Mouse (Mus musculus) spleen, postnatal 4 days (tissue): ENCODE measurements at regions not wholly inside any gene's neighbourhood (a gene's known extent, or its start where the extent isn't known, plus 50 kb on each side); places are given as distances from the start of the nearest gene placed in this dataset.

Experiments used
- DNase-seq, 2 experiments: peaks; one replicate each; pipeline ENCODE4 v3.0.0; 2022; ENCODE audit warnings: low spot score in 2 of 2

DNA sequence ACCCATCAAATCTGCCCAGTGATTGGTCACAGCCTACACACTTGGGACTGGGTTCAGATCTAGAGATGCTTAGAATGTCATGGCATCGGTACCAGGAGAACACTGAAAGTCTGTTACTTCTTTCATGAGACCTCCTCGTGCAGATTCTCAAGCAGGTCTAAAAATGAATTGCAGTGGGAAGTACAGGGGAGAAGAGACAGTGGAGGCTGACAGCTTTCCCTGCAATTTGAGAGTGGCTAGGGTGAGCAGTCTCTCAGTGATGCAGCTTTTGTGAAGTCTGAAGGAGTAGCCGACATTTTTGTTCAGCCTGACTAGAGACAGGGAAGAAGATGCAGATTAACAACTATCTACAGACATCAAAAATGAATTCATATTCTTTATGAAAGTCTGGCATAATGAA, 112.5 kb downstream of the Fam198b start:
- no peak for DNase-seq

DNA sequence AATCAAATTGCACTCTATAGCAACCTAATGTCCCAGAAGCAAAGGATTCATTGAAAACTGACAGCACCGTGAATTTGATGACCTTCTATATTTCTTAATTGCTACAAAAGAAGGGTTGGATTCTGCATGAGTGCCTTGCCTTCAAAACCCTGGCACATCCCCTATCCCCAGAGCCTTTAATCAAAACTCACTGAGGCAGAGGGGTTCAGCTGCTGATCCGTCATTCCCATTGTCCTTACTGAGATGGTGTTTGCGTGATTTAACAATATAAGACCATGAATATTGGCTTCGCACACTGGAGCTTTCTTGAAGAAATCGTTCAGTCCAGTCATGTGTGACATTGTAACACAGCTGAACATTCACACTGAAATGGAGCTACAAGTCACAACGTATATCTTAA, 118.0 kb downstream of the Fam198b start:
- DNase-seq, result no peak

DNA sequence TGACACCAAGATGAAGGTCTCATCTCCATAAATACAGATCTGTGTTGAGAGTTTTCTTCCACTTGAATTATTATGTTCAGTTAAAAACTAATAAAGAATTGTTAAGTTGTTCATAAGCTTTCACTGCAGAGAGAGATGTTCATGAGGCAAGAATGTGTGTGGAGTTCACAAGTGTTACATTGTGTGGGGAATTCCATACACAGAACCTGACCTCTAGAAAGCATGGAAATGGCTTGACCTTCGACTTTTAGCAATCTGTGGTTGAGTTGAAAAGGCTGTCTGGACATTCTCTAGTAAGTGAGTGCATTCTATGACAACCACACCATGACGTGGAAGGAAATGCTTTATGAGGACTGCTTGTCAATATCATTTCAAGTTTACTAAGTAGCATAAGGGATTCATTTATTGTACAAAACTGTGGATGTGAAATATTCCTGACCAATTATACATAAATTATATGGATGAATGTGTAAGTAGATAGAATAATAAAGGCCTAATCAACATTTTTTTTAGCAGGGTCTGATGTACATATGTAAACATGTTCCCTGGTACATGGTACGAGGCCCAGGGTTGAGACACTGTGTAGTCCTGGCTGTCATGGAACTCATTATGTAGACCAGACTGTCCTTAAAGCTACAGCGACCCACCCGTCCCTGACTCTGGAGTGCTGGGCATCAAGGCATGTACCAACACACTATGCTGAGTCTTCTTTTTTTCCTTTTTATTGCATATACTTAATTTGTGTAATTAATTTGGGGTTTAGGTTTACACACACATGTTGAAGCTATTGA, 119.2 kb downstream of the Fam198b start:
- DNase-seq, result no peak

DNA sequence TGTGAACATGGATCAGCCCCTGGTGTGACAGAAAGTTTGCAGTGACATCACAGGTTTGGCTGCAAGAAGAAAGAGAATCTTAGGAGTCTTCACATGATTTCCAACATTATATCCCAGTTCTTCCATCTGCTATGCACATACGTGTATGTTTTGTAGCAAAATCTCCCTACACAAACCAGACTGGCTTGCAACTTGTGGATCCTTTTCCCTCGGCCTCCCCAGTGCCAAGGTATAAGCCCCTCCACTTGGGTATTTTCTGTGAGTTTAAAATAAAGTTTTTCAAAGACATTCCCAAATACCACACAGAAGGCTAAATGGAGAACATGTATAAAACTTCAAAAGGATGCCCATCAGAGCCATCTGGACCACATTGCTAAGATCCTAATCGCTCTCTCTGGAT, 120.2 kb downstream of the Fam198b start:
- DNase-seq, result no peak

DNA sequence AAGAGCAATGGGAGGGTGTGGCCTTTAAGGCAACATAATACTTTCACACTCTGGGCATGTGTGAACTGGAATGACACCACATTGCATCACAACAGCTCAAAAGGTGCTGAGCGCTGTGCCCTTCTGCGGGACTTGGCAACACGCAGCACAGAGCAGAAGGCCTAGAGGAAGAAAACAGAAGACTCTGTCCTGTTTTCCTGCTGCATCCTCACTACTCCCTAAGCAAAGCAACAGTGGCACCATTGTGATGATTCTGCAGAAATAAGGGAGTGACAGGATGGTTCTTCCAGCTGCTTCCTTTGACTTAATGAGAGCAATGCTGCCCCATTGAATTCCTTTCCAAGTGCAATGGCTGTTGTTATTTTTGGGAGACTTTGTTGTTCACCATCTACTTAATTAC, 120.6 kb downstream of the Fam198b start:
- no peak for DNase-seq

DNA sequence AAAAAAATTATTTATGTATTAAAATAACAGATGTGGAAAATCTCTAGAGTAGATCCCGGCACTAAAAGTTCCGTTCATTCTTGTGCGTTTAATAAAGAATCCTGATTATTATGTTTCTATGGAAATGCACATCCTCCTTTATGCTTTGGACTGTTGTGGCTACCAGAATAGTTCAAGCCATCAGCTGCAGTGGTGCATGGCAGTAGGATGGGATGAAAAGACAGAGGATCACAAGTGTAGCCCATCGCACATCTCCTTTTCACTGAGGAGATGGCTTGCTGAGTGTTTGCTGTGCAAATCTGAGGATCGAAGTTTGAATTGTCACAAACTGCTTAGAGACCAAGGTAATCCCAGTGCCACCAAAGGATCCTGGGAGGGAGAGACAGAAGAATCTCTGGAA, 121.0 kb downstream of the Fam198b start:
- DNase-seq, result no peak

DNA sequence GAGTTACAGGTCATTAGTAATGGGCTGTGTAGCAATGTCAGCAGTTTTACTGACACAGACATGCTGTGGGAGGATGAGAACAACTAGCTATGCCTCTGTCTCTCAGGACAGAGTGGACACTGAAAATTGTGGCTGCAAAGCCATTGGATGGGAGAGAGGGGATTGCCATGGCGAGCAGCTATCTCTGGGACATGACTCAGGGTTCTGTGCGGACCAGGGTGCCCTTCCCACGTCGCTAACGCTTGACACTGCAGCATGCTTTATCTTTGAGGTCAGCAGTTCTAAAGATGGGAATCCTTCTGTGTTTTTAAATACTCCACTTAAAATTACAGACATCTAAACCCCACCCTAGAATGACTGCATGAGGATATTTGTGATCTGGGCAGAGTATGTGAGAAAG, 121.9 kb downstream of the Fam198b start:
- DNase-seq, result no peak

DNA sequence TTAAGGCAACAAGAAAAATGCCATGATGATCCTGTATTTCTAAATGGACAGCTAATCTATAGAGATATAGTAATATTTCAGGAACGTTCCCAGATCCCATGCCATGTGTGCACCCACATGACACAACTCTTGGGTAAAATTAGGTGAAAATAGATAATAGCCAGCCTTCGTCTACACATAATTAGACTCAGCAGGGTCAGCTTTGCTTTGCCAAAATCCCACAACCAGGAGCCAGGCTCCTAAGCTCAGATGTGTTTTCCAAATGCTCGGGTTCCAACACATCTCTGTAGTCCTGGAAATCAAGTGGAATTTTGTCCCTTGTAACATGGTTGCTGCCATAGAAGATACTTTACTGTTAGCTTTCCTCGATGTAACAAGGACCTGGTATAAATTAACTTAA, 122.7 kb downstream of the Fam198b start:
- DNase-seq, result no peak

DNA sequence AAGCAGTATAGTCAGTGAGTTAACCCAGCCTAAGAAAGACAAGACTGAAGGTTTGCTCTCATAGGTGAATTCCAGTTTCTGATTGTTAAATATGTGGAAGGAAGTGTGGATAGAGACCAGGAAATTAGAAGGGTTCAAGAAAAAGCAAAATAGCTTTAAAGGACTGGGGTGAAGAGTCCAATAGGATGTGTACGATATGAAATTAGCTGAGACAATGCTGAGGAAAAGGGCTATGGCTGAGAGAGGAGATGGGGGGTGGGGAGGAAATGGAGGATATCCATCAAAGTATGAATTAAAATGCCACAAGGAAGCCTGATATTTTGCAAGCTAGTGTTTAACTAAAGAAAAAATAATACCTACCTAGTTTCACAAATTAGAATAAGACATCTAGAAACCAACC, 124.9 kb downstream of the Fam198b start:
- DNase-seq, result no peak

DNA sequence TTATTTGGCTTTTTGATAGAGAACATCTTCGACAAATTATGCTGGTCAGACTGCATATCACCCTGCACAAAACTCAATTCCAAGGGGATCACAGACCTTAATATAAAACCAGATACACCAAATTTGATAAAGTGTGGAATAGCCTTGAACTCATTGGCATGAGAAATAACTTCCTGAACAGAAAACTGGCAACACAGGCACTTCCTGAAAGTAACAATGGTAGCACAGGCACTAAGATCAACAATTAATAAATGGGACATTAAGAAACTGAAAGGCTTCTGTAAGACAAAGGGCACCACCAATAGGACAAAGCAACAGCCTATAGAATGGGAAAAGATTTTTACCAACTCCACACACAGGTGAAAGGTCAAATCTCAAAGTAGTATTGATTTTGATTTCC, 141.5 kb downstream of the Fam198b start:
- DNase-seq, result no peak

DNA sequence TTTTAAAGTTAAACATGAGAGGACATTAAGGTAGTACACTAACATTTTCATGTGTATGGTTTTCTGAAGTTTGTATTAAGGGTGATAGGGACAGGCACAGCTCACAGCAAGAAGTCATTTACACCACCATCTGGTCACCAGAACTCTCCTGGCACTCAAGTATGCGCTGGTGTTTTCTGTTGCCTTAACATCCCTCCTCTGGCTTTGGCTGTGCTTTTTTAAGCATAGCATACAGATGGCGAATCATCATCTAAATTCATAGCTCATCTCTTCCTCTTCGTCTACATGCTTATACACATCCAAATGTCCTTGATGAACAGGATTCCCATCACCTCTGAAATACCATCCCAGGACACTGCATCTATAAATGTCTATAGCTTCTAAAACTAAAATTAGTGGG, 148.7 kb downstream of the Fam198b start:
- no peak for DNase-seq

DNA sequence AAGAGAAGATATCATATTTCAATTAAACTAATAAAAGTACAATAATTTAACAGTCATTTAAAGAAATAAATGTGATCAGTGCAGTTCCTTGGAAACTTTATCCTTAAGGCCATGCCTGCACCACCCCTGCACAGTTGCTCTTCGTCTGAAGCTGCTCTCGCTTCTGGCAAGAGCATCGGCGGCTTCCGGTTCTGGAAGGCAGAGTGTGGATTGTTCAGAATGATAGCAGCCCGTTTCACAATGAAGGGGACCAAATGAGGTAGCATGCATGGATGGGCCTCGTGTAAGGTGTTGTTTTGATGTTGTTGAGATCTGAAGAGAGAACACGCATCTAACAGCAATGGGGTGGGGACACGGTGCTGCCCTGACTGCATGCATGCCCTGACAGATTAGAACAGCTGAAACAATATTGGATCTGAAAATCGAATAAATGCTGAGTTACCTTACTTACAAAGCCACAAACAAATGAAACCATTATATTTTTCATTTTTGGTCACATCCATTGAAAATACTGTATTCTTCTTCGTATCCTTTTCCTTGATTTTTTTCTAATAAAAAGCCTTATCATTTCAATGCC, 154.3 kb downstream of the Fam198b start:
- DNase-seq, result no peak

DNA sequence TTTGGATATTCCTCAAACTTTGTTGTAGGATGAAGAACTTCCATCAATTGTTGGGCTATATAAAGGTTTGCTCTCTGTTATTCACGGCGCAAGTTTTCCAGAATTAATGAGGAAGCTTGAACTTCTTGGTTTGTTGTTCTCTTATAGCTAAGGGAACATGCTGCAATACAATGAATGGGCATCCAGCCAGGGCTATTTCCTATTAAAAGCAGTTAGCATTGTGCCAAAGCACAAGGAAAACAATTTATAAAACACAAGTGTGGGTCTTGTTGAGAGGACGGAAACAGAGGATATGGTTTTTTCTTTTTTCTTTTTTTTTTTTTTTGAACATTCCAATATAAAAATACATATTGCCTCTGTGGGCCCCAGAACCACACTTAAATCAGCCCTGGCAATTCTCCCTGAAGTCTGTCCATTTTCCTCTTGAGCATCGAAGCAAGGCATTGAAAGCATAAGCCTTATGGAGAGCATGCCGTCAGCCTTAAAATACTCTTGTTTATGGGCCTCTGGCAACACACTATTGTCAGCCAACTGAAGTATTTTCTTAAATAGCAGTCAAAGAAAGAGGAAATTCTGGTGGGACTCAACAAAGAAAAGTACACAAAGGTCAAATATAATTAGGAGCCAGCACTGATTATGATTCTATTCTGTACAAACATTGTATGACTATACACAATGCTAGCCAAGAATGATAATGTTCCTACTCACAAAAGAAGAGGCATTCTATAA, 158.6 kb downstream of the Fam198b start:
- DNase-seq, result no peak

DNA sequence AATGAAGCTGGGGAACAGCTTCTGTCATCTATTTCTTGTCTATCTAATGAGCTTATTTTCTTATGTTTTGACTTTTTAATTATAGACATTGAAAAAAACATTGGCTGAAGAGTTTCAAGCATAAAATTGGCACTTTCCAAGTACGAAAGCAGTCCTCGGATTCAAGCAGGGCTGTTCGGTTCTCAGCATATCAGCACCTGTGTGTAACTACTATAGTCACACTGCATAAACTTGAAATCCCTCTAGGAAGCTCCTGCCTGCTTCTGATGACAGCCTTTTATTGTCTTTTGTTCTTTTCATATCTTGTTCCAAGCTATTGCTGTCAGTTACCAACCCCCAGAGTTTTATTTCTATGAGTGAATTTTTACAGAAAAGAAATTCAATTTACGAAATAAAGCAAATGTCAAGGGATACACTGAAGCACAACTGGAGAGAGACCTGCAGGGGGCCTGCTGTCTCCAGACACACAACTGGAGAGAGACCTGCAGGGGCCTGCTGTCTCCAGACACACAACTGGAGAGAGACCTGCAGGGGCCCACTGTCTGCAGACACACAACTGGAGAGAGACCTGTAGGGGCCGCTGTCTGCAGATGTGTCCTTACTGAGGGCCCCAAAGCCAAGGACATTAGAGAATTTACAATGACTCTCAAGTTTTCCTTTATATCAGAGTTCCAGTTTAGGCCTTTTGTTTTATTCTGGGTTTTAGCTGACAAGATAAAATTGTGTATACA, 165.3 kb downstream of the Fam198b start:
- no peak for DNase-seq

DNA sequence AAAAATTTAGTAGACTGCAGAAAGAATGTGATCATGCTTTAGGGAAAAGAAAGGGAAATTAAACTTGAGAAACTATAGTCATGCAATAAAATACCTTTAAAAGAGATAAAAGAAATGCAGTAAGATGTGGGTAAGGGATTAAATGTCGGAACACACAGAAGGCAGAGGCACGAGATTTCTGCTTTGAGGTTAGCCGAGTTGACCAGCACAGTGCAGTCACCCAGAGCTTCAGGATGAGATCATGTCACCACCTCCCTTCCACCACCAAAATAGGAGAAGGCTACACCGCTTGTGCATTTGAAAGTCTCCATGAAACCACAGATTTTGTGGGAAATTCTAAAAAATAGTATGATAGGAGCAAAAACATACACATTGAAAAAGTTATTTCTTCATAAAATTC, 166.6 kb downstream of the Fam198b start:
- DNase-seq, result no peak

DNA sequence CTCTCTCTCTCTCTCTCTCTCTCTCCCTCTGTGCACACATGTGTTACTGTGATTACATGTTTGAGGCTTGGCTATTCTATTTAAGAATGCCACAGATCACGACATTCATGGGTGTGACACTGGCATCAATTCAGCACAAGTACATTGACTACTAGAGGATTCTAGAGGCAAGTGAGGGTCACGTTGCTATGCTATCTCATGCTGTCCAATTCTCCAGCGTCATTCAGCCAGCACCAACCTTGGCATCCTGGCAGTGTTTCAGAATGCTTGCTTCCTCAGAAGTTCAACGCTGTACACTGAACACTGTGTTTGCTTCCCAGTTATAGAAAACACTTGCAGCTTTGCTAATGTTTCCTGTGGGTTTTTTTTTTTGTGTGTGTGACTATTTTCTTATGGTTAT, 167.6 kb downstream of the Fam198b start:
- no peak for DNase-seq

DNA sequence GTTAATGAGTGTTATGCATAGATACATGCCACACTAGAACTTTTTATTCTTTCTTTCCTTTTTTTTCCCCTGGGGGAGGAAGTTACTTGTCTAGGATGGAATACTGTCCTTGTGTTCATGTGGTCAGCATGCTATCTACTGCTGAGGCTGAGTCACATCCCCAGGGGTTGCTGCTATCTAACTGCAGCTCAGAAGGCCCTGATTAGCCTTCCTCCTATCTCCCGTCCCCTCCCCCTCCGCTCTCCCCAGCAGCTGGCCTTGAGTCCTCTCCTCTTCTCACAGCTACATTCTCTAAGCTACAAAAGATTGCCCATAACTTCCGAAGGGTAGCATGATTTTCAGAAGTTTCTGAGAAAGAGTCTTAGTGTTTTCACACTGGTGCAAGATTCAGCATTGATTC, 168.5 kb downstream of the Fam198b start:
- no peak for DNase-seq

DNA sequence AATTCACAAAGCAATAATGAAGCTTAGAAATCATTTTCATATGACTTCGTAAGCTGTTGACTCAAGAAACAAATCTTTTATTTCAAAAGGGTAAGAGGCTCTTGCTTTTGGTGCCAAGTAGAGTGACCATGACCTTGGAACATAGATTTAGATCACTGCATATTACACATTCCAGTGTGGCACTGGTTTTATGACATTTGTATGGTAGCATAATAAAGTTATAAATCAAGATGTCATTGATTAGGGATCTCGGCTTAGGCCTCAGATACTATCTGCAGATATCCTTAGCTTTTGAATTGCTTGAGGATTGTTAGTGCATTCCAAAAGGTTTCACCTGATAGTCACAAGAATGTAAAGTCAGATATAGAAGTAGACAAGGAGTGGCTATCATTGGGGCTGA, 169.1 kb downstream of the Fam198b start:
- DNase-seq, result no peak

DNA sequence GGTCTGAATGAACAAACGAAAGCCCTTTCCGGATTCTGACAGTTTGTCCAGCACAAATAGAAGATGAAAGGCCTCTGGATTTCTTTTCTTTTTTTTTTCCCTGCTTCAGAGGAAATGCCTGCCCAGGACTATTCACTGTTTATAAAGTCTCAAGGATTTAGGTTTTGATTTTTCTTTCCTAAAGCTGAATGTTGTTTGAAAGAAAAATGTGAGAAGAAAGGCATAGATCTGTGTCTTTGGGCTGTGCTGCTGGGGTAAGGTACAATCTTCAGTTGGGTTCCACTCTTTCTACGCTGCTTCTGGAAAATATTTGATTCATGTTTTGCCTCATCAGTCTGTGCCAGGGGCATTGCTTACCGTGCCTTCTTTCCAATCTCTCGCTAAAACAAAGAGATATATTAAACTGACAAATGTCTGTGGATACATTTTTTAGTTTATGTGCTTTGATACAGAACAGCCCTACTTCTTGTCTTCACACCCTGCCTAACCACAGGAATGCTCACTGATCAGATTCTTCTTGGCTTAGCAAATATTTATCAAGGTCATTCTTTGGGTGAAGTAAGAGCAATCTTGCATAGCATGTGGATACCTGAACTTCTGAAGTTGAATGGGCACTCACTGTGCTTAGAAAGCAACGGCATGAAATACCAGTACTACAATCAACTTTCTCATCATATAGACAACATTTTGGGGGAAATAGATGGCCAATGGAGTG, 172.5 kb downstream of the Fam198b start:
- DNase-seq, result no peak

DNA sequence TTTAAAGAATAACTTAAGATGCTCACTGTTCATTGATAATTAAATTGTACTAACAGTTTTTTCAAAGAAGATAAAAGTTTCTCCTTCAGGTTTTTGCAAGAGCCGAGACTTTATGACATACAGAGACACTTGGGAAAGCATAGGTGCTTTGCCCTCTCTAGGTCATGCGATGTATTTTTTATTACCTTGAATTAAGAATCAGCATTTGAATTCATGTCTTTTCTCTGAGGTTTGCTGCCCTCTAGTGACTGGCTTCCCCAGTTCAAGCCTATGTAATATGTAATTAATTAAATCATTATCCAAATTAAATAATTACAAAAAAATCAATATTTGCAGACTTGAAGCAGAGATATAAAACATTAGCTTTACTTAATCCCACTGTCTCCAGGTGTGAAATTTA, 174.4 kb downstream of the Fam198b start:
- DNase-seq, result no peak

DNA sequence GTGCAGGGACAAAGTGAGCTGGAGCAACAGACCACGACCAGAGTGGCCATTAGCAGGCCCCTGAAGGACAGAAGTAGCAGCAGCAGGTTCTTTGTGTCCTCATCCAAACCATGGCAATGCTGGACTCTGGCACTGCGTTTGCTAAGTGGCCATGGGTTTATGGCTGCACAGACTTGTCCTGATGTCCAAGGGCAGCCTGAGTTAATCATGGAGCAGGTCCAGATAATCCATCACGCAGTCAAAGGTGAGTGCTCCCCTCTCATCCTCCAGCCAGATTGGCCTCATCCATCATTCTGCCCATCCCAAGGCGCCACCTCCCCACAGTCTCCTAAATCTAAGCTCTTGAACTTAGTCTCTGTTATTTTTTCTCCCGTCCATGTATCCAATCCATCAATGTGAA, 186.4 kb downstream of the Fam198b start:
- DNase-seq, result no peak
